Mouse (Mus musculus): Measurements from ENCODE around the gene Gm21973.
A peak's percentile ranks its signal among the peaks of the same experiment; 100 is the strongest.

Gene Gm21973

DNA sequence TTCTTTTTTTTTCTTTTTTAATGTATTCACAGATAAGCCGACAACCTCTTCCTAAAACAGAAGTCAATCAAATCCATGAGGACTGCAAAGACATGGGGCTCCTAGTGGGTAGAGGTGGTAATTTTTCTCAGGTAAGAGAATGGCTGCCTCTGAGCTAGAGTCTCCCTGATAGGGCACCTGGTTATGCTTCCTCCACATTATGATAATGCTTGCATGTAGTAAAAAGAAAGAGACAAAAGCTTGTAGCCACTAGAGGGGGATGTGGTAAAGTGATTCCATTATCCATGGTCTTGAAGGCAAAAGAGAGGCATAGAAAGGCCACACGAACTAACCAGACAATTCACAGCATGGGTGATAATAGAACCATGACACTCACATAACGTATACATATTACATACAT lies 75.2 kb downstream of the Gm21973 start:
- peak; percentile 34 for DNase-seq (ENCODE audit: low spot score)

DNA sequence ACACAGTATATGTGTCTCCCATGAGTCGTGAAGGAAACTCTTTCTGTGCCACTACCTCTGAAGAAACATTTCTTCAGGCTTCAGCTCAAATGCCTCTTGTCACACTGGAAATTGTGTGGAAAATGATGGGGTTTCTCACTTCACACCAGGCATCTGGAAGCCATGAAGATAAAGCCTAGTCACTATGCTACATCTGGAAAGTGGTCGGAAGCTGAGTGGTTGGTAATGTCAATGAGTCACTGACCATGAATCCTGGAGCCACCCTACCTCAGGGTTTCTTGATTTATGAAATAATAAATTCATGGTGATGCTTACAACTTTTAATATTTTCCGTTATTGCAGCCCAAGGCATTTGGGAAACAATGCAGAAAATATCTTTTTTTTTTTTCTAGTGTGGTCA lies 84.7 kb downstream of the Gm21973 start:
- DNase-seq (ENCODE audit: low spot score) = no peak

GRCm38 (mm10) chr15:10410881-10411280 lies 85.7 kb downstream of the Gm21973 start:
- DNase-seq (ENCODE audit: low spot score) = no peak

- DNase-seq (ENCODE audit: low spot score) = no peak
Observed at GRCm38 (mm10) chr15:10413656-10414055, 88.5 kb downstream of the Gm21973 start.

DNA sequence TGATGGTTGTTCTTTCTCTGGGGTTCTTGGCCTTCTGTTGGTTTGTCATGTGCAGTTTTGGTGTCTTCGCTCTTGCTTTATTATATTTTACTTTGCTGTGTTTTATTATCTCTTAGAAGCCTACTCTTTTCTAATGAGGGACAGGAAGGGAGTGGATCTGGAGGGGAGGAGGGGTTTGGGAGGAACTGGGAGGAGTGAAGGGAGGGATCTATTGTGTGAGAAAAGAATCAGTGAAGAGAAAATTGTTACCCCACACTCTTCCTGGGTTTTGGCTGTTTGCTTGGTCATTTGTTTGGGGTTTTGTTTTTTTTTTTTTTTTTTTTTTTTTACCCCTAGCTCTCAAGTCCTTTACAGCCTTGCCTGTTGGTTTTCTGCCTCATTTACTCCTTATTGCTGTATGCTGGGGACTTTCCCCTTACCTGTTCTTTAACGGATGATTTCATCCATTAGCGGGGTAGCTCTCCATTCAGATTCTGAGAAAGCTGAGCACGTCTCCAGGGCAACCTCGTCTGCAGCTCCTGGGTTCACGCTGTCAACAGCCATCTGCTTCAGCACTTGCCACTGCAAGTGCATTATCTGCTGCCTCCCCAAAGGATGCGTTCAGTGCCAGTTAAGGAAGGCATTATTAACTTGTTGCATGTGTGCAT lies 96.1 kb downstream of the Gm21973 start:
- DNase-seq (ENCODE audit: low spot score) = peak; percentile 70

DNA sequence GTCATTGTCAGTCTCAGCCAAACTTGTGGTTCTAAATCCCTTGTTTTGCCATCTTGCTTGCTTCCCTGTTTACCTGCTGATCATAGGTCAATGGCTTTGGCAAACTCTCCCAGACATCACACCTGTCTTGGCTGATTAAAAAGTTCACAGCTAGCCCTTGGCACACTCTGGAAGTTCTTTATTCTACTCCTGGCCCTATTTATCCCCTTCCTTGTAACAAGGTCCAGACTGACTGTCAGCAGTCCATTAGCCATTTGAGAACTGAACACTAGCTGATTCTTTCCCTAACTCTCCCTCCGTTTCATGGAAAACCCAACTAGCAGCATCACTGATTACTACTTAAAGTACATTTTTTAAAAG lies 96.6 kb downstream of the Gm21973 start:
- no peak for DNase-seq (ENCODE audit: low spot score)
